Mouse (Mus musculus) right cerebral cortex, postnatal 10 days (tissue): ENCODE data around the gene Snrk.
"Not testable (repeated sequence)": the region's sequence is repeated elsewhere in the genome, so short reads cannot be mapped to it uniquely, and the experiment has no call there.

ENCODE experiments used
- DNase-seq, 2 experiments: peaks; one replicate each; pipeline ENCODE4 v3.0.0; 2021; ENCODE audit warnings: low spot score in 2 of 2

Gene Snrk

DNA sequence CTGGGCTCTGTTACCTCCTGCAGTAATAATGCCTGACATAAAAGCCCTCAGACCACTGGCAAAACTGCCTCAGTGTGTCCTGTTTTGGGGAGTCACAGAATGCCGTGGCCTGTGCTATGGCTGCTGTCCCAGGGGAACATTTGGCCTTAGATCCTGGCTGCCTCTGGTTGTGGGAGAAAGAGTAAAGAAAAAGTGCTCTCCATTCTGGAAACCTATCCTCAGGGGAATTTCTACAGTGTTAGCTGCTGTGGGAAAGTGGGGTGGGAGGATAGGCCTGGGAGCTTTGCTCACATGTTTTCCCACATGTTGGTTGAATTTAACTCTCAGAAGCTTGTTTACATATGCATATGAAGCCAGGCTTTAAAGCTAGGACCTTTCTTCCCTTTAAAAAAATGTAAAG lies 26.2 kb downstream of the Snrk start:
- no peak for DNase-seq

DNA sequence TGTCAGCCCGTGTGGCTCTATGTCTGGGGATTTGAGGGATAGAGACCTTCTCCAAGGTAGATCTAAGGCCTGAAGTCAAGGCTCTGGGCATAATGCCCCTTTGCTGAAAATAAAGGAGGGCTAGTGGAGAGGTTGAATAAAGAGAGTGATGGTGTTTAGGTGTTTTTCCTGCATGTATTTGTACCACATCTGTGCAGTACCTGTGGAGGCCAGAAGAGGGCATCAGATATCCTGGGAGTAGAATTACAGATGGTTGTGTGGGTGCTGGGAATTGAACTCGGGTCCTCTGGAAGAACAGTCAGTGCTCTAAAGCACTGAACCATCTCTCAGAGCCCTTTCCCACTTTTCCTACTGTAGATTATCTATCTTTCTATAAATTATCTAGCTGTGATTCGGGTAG lies 27.7 kb downstream of the Snrk start:
- DNase-seq: no peak

DNA sequence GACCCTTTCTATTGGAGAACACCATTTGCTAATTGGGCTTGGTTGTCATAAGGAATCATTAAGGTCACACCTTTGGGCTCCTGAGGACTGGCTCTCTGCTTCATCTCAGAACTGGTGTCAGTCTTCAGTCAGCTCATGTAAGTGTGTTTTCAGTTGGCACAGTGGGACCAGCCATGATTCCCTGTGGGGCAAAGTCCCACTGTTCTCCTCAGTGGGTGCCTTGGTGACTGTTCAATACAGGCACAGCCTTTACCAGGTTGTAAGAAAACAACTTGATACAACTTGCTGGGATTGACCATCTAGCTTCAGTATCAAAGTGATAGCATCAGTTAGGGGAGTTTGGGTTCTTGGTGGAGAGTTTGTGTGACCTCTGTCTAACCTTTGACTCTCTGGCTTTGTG lies 28.6 kb downstream of the Snrk start:
- DNase-seq: no peak

DNA sequence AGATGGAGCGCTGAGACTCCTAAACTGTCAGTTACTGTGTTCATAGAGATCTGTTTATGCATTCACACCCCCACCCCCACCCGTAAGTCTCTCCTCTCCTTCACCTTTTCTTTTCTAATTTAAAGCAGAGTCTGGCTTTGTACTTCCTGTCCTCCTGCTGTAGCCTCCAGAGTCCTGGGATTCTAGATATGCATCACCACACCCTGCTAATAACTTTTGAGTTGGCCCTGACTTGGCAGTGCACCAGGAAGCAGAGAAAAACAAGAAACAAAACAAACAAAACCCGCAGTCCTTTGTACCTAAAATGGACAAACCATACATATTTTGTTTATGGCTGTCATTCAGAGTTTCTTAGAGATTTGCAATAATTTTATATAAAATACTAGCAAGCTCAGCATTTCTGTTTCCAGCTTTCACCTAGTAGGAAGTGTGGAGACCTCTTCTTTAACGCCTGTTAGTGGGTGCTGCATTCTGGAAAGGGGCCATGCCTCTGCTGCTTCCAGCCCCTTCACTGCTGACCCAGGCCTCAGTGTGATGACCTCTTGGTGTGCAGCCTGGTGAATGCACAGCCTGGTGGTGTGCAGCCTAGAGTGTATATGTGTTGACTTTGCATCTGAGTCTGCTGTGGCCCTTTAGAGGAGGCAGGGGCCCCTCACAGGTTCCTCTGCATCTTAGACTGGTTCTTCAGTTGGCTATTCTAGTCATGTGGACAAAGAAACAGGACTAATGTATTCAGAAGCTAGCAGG lies 29.2 kb downstream of the Snrk start:
- no peak for DNase-seq

DNA sequence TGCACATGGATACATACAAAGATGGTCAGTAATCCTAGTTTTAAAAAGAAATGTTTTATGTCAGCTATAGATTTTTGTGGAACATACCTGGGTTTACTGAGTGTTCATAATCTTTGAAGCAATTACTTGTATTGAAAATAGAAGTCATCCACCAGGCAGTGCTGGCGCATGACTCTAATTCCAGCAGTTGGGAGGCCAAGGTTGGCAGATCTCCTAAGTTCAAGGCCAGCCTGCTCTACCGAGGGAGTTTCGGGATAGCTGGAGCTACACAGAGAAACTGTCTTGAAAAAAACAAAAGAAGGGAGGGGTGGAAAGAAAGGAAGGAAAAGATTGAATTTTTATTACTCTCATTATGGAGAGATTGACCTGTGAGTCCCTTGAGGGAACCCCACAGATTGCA lies 31.3 kb downstream of the Snrk start:
- DNase-seq: peak in 1 of 2 experiments; percentile 12

DNA sequence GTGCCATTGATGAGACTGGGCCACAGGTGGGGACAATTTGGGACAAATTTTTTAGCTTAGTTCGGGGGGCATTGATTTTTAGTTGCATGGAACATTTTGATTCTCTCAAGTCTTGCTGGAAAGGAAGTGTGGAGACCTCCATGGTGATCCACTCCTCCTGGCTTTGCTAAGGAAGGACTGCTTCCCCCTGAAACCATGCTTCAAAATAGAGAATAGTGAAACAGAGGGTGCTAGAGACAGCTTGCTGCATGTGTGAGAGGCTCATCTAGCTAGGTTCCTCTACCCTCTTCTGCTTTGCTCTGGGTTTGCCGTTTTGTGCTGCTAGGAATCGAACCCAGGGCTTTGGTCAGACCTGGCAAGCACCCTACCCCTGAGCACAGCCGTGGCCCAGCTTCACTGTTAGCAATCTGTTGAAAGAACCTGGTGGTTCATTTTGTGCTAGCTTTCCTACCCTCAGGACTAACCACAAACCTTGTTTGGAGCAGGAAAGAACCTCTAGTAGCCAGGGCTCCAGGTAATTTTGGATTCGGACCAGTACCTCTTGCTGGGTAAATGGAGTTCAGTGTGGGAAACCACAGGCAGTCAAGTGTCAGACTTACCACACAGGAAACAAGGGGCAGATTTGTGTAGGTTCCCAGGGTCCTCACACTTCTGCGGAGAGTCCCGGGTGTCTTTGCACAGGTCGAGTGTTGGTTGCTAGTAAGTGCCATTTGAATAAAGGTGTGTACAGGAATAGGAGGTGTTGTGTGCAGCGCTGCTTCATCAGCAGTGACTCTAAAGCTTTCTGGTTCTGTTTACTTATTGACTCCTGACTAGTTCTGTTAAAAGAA lies 33.1 kb downstream of the Snrk start:
- DNase-seq: peak in 1 of 2 experiments; percentile 2

DNA sequence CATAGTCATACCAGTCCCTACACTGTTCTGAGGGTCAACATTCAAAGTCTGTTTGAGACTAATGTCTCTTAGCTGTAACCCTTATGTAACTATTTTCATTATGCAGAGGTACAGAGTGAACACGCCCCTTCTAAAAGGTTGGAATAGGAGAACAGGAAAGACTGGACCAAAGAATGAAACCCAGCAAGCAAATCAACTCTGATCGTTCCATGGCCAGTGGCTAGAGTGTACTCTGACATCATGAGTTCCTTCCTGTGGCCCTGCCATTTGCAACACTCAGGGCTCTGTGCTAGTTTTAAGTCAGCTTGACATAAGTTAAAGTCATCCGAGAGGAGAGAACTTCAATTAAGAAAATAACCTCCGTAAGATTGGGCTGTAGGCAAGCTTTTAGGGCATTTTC lies 35.0 kb downstream of the Snrk start:
- DNase-seq: no peak

DNA sequence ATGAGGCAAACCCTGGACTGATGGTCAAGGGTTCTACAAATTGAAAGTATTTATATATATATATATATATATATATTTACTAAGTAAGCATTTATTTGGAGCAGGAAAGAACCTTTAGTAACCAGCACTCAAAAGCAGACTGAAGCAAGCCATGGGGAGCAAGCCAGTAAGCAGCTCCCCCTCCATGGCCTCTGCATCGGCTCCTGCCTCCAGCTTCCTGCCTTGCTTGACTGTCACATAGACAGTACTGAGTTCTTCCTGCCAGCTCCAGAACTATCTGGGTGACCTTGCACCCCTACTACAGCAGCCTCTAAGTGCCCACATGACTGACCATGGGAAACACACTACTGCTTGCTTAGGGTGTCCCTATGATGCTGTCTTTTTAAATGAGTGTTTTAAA lies 35.4 kb downstream of the Snrk start:
- no peak for DNase-seq

DNA sequence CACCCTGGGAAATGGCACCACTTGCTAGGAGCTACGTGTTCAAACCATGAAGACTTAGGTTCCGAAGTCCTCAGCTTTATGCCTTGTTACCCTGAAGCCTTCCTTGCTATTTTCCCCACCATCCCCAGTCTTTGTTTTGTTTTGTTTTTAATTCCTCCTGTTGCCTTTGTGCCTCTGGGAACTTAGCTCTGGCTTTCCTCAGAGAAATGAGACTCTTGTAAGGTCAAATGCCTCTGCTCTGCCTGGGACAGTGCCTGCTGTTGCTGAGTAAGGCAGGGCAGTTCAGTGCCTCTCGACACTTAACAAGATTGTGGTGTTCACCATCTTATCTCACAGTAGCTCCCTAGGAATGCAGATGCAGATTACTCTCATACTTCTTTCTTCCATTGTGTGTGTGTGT lies 36.4 kb downstream of the Snrk start:
- no peak for DNase-seq

DNA sequence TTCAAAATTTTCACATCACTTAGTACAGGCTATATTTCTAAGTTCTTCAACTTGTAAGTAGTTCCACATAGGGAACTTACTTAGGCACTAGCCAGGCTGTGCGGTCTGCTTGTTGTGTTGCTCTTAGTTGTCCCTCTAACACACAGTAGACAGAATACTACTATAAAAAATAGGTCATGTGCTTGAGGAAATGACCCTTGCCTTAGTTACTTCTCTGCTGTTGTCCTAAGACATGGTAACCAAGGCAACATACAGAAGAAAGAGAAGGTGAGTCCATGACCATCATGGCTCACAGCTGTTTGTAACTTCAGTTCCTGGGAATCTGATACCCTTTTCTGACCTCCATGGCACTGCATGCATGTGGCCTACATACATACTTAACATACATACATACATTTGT lies 38.1 kb downstream of the Snrk start:
- DNase-seq: no peak

DNA sequence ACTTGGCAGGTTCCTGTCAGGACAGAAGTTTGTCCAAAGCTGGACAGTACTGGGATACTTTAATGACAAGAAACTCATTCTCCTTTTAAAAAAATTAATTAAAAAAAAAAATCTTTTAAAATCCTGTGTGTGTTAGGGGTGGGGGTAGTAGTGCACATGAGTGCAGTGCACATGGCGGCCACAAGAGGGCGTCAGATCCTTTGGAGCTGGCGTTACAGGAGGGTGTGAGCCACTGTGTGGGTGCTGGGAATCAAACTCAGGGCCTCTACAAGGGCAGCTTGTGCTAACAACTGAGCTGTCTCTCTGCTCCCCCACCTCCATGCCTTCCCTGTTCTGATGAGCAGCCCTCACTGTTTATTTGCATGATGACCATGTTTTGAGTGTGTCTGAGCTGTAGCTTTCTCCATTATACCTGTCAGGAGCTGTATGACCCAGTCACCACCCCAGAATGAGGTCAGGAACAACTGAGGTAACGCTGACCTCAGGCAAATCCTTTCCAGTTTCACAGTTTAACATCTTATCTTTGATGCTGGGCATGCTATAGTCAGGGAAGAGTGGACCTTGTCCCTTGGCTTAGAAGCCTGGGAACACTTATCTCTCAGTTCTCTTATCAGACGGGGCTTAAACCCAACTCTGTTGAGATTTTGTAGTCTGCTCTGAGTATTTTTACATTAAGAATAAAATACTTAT lies 39.5 kb downstream of the Snrk start:
- DNase-seq: no peak

DNA sequence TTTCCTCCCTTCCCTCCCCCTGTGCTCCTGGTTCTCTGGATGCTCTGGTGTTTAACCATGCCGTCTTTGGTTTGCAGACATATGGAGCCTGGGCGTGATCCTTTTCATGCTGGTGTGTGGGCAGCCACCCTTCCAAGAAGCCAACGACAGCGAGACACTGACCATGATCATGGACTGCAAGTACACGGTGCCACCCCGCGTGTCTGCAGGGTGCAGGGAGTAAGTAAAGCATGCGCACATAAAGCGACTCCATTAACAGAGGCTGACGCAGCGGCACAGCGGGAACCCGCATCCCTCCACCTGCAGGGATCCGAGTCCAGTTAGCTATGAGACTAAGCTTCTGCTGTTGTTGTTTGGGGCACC lies 40.0 kb downstream of the Snrk start:
- no peak for DNase-seq

DNA sequence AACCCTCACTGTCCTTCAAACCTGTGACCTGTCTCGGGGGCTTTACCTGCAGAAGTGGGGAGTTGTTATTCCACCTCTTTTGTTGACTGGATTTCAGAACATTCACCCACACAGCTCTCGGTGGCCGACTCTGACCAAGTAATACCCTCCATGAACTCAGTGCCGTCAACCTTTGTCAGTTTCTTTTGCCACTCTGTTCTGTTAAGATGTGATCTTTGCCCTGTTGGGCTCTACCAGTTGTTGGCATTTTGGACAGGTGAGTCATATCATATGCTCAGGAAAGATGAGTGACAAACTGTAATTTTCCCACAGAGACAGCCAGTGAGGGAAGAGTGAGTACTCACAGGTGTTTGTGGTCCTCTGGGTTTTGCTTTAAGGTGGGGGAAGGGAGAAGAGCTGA lies 47.5 kb downstream of the Snrk start:
- no peak for DNase-seq

DNA sequence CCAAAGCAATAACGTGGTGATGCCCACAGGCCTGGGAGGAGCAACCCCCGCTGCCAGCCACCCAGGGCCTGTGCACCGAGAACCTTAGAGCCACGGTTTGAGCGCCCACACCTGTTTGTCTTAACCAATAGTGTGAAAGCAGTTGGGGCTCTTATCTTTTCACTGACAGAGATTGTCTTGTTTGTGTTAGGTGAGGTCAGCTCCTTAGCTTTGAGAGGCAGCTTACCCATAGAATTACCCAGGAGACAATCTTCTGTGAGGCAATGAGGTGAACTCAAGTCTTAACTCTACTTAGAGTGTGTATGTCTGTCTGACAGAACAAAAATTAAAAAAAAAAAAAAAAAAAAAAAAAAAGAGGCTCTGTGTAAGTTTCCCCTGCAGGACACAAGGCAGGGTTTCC lies 50.7 kb downstream of the Snrk start:
- DNase-seq: not testable (repeated sequence)

DNA sequence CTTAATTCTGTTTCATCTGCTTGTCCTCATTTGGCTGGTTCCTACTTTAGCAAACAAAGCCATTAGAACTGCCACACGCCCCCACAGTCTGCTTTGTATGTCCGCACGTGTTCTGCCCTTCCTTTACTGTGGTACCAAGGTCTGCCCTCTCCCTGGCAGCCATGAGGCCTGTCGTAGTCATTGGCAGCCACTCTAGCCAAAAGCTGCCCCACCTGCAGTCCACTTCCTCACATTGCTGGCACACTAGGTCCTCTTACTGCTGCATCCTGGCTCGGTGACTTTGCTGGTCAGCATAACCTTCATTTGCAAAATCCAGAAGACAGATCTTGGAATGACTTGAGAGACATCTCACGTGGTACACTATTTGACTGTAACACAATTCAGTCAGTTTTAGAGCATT lies 52.8 kb downstream of the Snrk start:
- no peak for DNase-seq

DNA sequence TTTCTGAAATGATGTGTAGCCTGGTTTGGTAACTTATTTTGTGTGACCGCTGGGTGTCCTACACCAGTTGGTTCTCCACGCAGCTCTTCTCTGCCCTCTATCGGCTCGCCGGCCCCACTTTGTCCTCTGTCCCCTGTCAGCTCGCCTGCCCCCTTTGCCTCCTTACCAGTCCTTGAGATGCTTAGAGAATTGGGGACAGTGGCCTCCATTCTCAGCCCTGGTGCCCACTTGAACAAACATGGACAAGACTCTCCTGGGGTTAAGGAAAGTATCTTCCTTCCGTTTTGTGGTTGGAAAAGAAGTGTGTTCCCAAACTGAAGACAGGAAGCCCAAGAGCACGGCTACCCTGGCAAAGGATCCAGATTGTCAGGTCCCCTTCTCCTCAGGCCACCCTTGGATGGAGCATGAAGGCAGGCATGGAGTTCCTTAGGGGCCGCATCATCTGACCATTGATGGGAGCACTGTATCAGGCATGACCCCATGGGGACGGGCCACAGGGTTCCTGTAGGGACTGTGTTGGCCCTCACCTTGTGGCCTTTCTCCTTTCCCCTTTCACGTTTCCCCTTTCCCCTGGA lies 55.6 kb downstream of the Snrk start:
- DNase-seq: no peak

DNA sequence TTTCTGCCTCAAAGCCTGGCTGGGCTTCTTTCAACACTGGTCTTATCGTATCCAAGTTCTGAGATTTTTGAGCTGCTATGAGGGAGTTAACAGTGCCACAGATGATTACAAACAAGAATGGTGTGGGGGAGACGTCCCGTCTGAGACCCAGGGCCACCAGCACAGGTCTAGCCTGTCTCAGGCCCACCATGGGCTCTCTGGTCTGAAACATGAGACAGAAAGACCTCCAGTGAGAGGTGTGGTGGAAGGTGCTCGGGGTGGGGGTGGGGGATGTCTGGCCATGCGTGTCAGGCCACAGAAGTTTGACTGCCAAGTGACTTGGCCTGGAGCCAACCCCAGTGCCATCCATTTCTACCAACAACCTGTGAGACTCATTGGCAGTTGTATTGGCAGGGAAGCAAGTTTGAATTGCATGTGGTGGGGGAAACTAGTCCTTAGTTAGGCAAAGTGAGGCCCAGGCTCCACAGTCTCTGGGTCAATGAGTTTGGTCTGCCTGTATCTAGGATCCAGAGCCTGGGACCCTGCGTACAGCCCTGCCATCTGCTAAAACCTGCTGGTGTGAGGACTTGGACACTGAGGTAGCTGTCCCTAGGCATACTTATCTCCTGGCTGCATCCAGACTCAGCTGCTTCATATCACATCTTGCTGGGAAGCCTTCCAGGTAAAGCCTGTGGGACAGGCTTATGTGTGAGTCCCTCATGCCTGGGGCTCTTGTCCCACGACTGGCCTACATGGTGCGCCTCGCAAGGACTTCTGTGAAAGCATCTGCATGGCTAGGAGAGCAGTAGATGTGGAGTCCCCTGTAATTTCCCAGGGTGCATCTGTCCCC lies 56.6 kb downstream of the Snrk start:
- DNase-seq: no peak

DNA sequence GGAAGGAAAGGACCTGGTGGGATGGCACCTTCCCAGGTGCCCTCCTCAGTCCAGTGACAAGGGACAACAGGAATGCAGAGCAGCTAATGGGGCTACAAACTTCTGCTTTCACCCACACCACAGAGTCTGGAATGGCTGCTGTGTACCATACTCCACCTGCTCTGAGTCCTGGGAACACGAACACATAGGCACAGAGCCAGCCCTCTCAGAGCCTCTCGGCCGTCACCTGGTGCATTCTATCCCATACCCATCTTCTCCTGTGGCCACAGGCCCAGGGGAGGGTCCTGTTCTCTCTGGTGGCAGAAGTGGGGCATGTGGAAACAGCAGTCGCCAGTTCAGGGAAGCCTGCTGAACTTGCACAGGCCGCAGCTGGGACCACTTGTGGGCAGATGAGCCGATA lies 57.7 kb downstream of the Snrk start:
- no peak for DNase-seq

DNA sequence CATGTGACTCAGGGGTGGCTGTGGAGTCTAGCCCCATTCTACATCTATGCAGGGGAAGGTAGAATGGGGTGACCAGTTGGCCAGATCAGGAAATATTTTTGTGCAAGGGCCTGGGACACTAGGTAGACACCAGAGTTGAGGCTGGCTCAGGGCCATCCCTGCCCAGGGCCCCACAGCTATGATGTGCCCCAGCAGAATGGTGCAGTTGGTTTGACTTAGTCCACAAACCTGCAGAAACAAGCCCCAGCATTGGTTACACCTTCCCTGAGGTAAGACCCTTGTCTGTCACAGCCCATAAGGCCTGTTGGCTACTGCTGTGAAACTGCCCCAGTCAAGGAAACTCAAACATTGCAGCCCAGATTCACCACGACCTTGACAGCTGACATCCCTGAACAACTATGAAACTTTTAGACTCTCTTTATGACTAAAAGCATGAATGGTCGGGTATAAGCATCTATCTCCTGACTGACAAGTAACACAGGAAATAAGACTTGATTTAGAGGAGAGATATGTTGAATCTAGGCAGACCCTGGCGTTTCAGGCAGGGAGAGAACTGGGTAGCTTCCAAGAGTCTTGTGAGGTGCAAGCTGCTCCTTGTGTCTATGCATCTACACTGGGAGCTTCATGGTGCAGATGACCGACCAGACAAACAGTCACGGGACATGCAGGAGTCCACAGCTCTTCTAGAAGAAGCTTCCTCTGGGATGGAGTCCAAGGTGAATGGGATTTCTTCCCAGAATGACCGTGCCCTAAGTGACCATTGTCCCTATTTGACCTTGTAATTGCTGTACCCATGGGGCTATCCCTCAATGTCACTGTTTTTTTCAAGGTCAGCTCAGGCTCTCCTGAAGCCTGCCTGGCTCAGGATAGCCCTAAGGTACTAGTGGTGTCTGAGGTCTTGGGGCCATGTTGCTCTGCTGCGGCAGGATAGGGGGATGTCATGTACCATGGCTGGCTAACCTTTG lies 60.5 kb downstream of the Snrk start:
- no peak for DNase-seq

DNA sequence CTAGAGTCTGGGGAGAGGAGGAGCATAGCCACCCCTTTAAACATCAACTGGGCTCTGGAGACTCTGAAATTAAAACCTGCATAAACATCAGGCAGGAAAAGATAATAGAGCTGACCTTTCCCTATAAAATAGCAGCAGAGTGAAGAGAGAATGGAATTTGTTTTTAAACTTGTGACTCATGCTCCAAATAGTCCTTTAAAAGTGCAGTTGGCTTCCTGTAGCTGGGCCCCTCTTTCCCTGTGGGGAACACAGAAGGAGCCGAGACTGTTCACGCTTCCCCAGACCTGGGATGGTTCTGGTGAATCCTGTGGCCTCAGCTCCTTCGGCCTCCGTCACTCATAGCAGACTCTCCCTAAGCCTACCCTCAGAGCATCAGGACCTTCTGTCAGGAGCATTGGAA lies 61.4 kb downstream of the Snrk start:
- DNase-seq: no peak
